Mouse (Mus musculus) kidney, embryonic 14.5 days (tissue): ENCODE measurements around the gene Lrrc52. TPM values are rescaled to one million over a fixed set of nuclear protein-coding genes. Genes with fewer than 3 reads are reported as not detected.

Experiments used
- ATAC-seq: fragments of 200-750 bp; cut with Nextera tagmentation; 2 replicates; pipeline ENCODE4 v1.8.0; 2017; ENCODE audit warnings: moderate number of reproducible peaks, mild to moderate bottlenecking, moderate TSS enrichment, moderate library complexity; ENCODE audit not compliant: low FRiP score, low TSS enrichment
- H3K27ac ChIP-seq: fragments of 300-500 bp; sonication (generic); 2 replicates; pipeline ENCODE4 v1.5.1; 2014; ENCODE audit warnings: low read depth, mild to moderate bottlenecking, low read length, moderate library complexity, mixed read lengths
- H3K27me3 ChIP-seq: fragments of 300-500 bp; sonication (generic); 2 replicates; pipeline ENCODE4 v1.6.1; 2014; ENCODE audit warnings: mild to moderate bottlenecking, low read length; ENCODE audit not compliant: control insufficient read depth, insufficient read depth
- H3K36me3 ChIP-seq: fragments of 300-500 bp; sonication (generic); 2 replicates; pipeline ENCODE4 v1.6.1; 2014; ENCODE audit warnings: low read length, mixed read lengths; ENCODE audit not compliant: control insufficient read depth, insufficient read depth
- H3K4me1 ChIP-seq: fragments of 300-500 bp; sonication (generic); 2 replicates; pipeline ENCODE4 v1.6.1; 2014; ENCODE audit warnings: low read length, mixed read lengths; ENCODE audit not compliant: control insufficient read depth, insufficient read depth
- H3K4me2 ChIP-seq: fragments of 300-500 bp; sonication (generic); replicated peaks from 2 replicates; pipeline ENCODE4 v1.6.1; 2014; ENCODE audit warnings: low read depth, mild to moderate bottlenecking, low read length
- H3K4me3 ChIP-seq: fragments of 300-500 bp; sonication (generic); 2 replicates; pipeline ENCODE4 v1.5.1; 2014; ENCODE audit warnings: mild to moderate bottlenecking, low read length
- H3K9ac ChIP-seq: fragments of 300-500 bp; sonication (generic); 2 replicates; pipeline ENCODE4 v1.6.1; 2014; ENCODE audit warnings: low read depth, mild to moderate bottlenecking, low read length, moderate library complexity
- H3K9me3 ChIP-seq: fragments of 300-500 bp; sonication (generic); 2 replicates; pipeline ENCODE4 v1.6.1; 2016; ENCODE audit warnings: low read length; ENCODE audit not compliant: control insufficient read depth
- WGBS: fragments of 180-500 bp; shearing (Covaris S2); extraction: QIAGEN DNeasy Blood & Tissue Kit; methylation state at CpG from one replicate; pipeline ENCODE4 v1.1.7; 2014; 5-methylcytosine and 5-hydroxymethylcytosine counted together
- polyA plus RNA-seq: library from polyadenylated mRNA; unstranded; fragments of >200 nt; fragmentation: Nextera tagmentation; extraction: Ambion mirVana; gene quantifications from 2 replicates; pipeline ENCODE4 v1.2.1, GENCODE M21; 2014

Gene Lrrc52
- polyA plus RNA-seq, 1 experiment from 2014 or later = not detected

GRCm38 (mm10) chr1:167446516-167446915, 20.1 kb downstream of the Lrrc52 start:
- Histone ChIP-seq H3K4me3 (no peak overlapping the region), H3K4me1 (no peaks in the 10 kb centered on the region), H3K9me3 (no peaks in the 10 kb centered on the region), H3K9ac (no peak overlapping the region), H3K36me3 (no peaks in the 10 kb centered on the region), H3K27me3 (no peaks in the 10 kb centered on the region), H3K4me2 (no peak overlapping the region), H3K27ac (no peak overlapping the region)
- no peak for ATAC-seq
- 81% methylated on average over 6 of the region's 6 CpGs for WGBS

- H3K27me3 ChIP-seq = no peaks in the 10 kb centered on the region
- no peak overlapping the region for H3K9ac ChIP-seq
- H3K4me3 ChIP-seq = no peak overlapping the region
- H3K27ac ChIP-seq = no peak overlapping the region
- H3K4me2 ChIP-seq = no peak overlapping the region
- H3K4me1 ChIP-seq = no peaks in the 10 kb centered on the region
- H3K9me3 ChIP-seq = no peaks in the 10 kb centered on the region
- ATAC-seq = no peak
- WGBS = 89% methylated on average over 4 of the region's 4 CpGs
- H3K36me3 ChIP-seq = no peaks in the 10 kb centered on the region
Observed at GRCm38 (mm10) chr1:167445167-167445566, 21.4 kb downstream of the Lrrc52 start.

GRCm38 (mm10) chr1:167438231-167438885, 28.2 kb downstream of the Lrrc52 start:
- no peaks in the 10 kb centered on the region for H3K27me3 ChIP-seq
- no peaks in the 10 kb centered on the region for H3K9me3 ChIP-seq
- ATAC-seq = no peak
- no peaks in the 10 kb centered on the region for H3K4me1 ChIP-seq
- H3K4me3 ChIP-seq = no peak overlapping the region
- H3K27ac ChIP-seq = no peak overlapping the region
- 61% methylated on average over 9 of the region's 9 CpGs for WGBS
- no peak overlapping the region for H3K9ac ChIP-seq
- no peaks in the 10 kb centered on the region for H3K36me3 ChIP-seq
- H3K4me2 ChIP-seq = no peak overlapping the region

- H3K27me3 ChIP-seq = no peaks in the 10 kb centered on the region
Observed at GRCm38 (mm10) chr1:167437091-167437490, 29.5 kb downstream of the Lrrc52 start.

GRCm38 (mm10) chr1:167436186-167436975, 30.2 kb downstream of the Lrrc52 start:
- H3K27ac ChIP-seq = no peak overlapping the region
- H3K36me3 ChIP-seq = no peaks in the 10 kb centered on the region
- 84% methylated on average over 7 of the region's 7 CpGs for WGBS
- H3K27me3 ChIP-seq = no peaks in the 10 kb centered on the region
- H3K4me1 ChIP-seq = no peaks in the 10 kb centered on the region
- no peak overlapping the region for H3K4me3 ChIP-seq
- H3K9me3 ChIP-seq = no peaks in the 10 kb centered on the region
- H3K4me2 ChIP-seq = no peak overlapping the region
- no peak overlapping the region for H3K9ac ChIP-seq
- ATAC-seq = no peak

More at GRCm38 (mm10) chr1:167437091-167437490, 29.5 kb downstream of the Lrrc52 start:
- Histone ChIP-seq H3K36me3 (no peaks in the 10 kb centered on the region), H3K27ac (no peak overlapping the region), H3K4me3 (no peak overlapping the region), H3K9ac (no peak overlapping the region), H3K9me3 (no peaks in the 10 kb centered on the region), H3K4me2 (no peak overlapping the region), H3K4me1 (no peaks in the 10 kb centered on the region)
- ATAC-seq = no peak
- 78% methylated on average over 7 of the region's 7 CpGs for WGBS

GRCm38 (mm10) chr1:167434931-167435330, 31.6 kb downstream of the Lrrc52 start:
- no peaks in the 10 kb centered on the region for H3K27me3 ChIP-seq
- no peak overlapping the region for H3K9ac ChIP-seq
- H3K4me2 ChIP-seq = no peak overlapping the region
- H3K27ac ChIP-seq = no peak overlapping the region
- no peaks in the 10 kb centered on the region for H3K9me3 ChIP-seq
- no peak overlapping the region for H3K4me3 ChIP-seq
- ATAC-seq = no peak
- H3K36me3 ChIP-seq = no peaks in the 10 kb centered on the region
- no peaks in the 10 kb centered on the region for H3K4me1 ChIP-seq
- WGBS = 92% methylated on average over 4 of the region's 4 CpGs

- Histone ChIP-seq H3K4me2 (no peak overlapping the region), H3K27me3 (no peaks in the 10 kb centered on the region), H3K9ac (no peak overlapping the region), H3K36me3 (no peaks in the 10 kb centered on the region), H3K4me3 (no peak overlapping the region), H3K9me3 (no peaks in the 10 kb centered on the region), H3K4me1 (no peaks in the 10 kb centered on the region), H3K27ac (no peak overlapping the region)
- no peak for ATAC-seq
- 48% methylated on average over 9 of the region's 9 CpGs for WGBS
Observed at GRCm38 (mm10) chr1:167430976-167431676, 35.5 kb downstream of the Lrrc52 start.

- Histone ChIP-seq H3K4me3 (no peak overlapping the region), H3K36me3 (no peaks in the 10 kb centered on the region), H3K4me1 (no peaks in the 10 kb centered on the region), H3K4me2 (no peak overlapping the region), H3K27ac (no peak overlapping the region), H3K27me3 (no peaks in the 10 kb centered on the region), H3K9me3 (no peaks in the 10 kb centered on the region), H3K9ac (no peak overlapping the region)
- ATAC-seq = no peak
- 86% methylated on average over 7 of the region's 7 CpGs for WGBS
Observed at GRCm38 (mm10) chr1:167426681-167427080, 39.9 kb downstream of the Lrrc52 start.

GRCm38 (mm10) chr1:167425572-167425971, 41.0 kb downstream of the Lrrc52 start:
- H3K27me3 ChIP-seq = no peaks in the 10 kb centered on the region
- H3K9me3 ChIP-seq = no peaks in the 10 kb centered on the region
- H3K36me3 ChIP-seq = no peaks in the 10 kb centered on the region
- WGBS = 92% methylated on average over 5 of the region's 5 CpGs
- H3K9ac ChIP-seq = no peak overlapping the region
- H3K27ac ChIP-seq = no peak overlapping the region
- ATAC-seq = no peak
- no peak overlapping the region for H3K4me3 ChIP-seq
- no peak overlapping the region for H3K4me2 ChIP-seq
- no peaks in the 10 kb centered on the region for H3K4me1 ChIP-seq
